Mouse (Mus musculus): ENCODE data around the gene Plekha3. TPM values are rescaled to one million over a fixed set of nuclear protein-coding genes. Genes with fewer than 3 reads are reported as not detected.

Gene Plekha3
- polyA plus RNA-seq (2014; fragmentation: Illumina TruSeq; extraction: RNeasy Lipid Tissue Mini Kit (QIAGEN cat#74804); ENCODE audit: low read depth, low replicate concordance), result 148 TPM

DNA sequence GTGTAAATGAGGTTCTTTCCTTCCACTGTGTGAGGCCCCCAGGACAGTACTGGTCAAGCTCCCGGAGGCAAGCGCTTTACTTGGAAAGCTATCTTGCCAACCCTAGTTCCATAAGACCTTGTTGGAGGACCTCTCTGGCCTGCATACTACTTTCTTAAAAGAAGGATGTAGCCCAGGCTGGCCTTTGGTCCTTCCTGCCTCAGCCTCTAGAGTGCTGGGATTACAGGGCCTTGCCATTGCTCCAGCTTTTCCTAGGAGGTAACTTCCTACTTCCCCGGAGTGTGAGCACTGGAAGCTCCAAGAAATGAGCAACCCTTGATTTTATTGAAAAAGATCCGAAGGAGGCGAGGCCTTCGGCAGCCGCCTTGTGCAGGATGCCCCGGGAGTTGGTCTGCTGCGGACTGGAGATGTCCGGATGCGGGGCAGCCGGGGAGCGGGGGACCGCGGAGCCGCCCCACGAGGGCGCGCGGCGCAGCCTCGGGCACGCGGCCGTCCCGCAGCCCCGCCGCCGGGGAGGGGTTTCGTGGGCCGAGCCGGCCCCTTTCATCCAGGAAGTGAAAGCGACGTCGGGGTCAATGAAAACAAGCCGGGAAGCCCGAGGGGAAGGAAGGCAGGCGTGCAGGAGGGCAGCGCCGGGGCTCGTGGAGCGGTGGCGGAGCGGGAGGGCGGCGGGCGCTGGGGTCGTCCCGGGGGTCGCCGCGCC, at the start of gene Plekha3:
Gene Plekha3 (plus strand): TSS at position 557 of the 703 bp plus-strand sequence.

DNA sequence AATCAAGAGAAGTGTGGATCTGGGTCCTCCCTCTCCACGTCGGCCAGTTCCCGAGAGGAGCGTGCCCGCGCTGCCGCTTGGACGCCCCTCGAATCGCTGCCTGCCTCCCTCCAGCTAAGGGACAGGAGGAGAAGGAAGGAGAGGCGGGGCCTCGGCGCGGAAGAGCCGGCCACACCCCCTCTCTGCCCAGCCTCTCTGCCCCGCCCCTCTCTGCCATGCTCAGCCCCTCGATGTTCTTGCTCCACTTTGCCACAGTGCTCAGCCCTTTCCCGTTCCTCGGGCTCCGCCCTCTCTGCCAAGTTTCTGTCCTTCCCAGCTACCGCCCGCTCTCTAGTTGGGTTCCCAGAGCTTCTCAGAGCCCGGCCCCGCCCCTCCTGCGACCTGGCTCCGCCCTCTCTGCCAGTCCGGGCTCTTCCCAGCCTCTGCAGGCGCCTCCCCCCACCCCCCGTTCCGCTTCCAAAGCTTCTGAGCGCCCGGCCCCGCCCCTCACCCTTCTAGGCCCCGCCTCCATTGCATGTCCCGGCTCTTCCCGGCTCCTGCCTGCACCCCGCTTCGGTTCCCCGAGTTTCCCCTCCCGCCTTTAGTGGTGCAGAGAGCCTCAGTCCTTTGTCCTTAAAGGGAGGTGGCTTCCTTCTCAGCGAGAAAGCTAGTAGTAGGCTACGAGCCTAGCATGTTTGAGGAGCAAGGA, 27.1 kb upstream of the Plekha3 start, which contains the start of the genes Prkra and Pjvk:
Gene Prkra (minus strand): TSS at position 133 of the 688 bp plus-strand sequence.
Gene Pjvk (plus strand): TSS at position 594 of the 688 bp plus-strand sequence.

GRCm38 (mm10) chr2:76672966-76673392, 2.1 kb upstream of the Plekha3 start, which contains the start of gene Fkbp7:
TSS of gene Fkbp7 (minus strand) at chr2:76673116.

Other genes with a start within 250 kb of the Plekha3 start
- 43.2 TPM for gene Prkra, start 27.3 kb upstream of the Plekha3 start, polyA plus RNA-seq (2014; fragmentation: Illumina TruSeq; extraction: RNeasy Lipid Tissue Mini Kit (QIAGEN cat#74804); ENCODE audit: low read depth, low replicate concordance)
- not detected for gene Pjvk, start 26.8 kb upstream of the Plekha3 start, polyA plus RNA-seq (2014; fragmentation: Illumina TruSeq; extraction: RNeasy Lipid Tissue Mini Kit (QIAGEN cat#74804); ENCODE audit: low read depth, low replicate concordance)
- gene Fkbp7, start 2.2 kb upstream of the Plekha3 start, polyA plus RNA-seq (2014; fragmentation: Illumina TruSeq; extraction: RNeasy Lipid Tissue Mini Kit (QIAGEN cat#74804); ENCODE audit: low read depth, low replicate concordance), result 152 TPM